Mouse (Mus musculus): Measurements from ENCODE around the gene A630076J17Rik.

The A630076J17Rik gene

GRCm38 (mm10) chr3:107230527-107230926, at the start of gene A630076J17Rik:
A630076J17Rik (plus strand) TSS chr3:107230614.
- in situ Hi-C loops (cut with MboI, MseI): loop anchor here (5.0 kb wide), 1 partner anchor 42 kb away; no protein-coding TSS in a partner anchor

GRCm38 (mm10) chr3:107180860-107181259, 49.6 kb upstream of the A630076J17Rik start:
- in situ Hi-C loops (cut with MboI, MseI): no loop called here

- in situ Hi-C loops (cut with MboI, MseI): no loop called here
Measured at GRCm38 (mm10) chr3:107182756-107183155, 47.7 kb upstream of the A630076J17Rik start, which contains the start of gene Kcna10. Kcna10 (plus strand) TSS chr3:107183056.

GRCm38 (mm10) chr3:107183178-107183577, 47.2 kb upstream of the A630076J17Rik start:
- in situ Hi-C loops (cut with MboI, MseI): no loop called here

GRCm38 (mm10) chr3:107185597-107185996, 44.8 kb upstream of the A630076J17Rik start:
- in situ Hi-C loops (cut with MboI, MseI): no loop called here

GRCm38 (mm10) chr3:107187022-107187421, 43.4 kb upstream of the A630076J17Rik start:
- in situ Hi-C loops (cut with MboI, MseI): no loop called here

GRCm38 (mm10) chr3:107188226-107188899, 42.1 kb upstream of the A630076J17Rik start:
- in situ Hi-C loops (cut with MboI, MseI): no loop called here

GRCm38 (mm10) chr3:107201310-107202180, 28.9 kb upstream of the A630076J17Rik start:
- in situ Hi-C loops (cut with MboI, MseI): loop anchor here (5.0 kb wide), 1 partner anchor 66 kb away; no protein-coding TSS in a partner anchor

- in situ Hi-C loops (cut with MboI, MseI): loop anchor here (5.0 kb wide), 1 partner anchor 63 kb away; no protein-coding TSS in a partner anchor
Measured at GRCm38 (mm10) chr3:107204413-107204812, 26.0 kb upstream of the A630076J17Rik start.

- in situ Hi-C loops (cut with MboI, MseI): no loop called here
Measured at GRCm38 (mm10) chr3:107205170-107205569, 25.2 kb upstream of the A630076J17Rik start.

- in situ Hi-C loops (cut with MboI, MseI): no loop called here
Measured at GRCm38 (mm10) chr3:107205994-107206393, 24.4 kb upstream of the A630076J17Rik start.

- in situ Hi-C loops (cut with MboI, MseI): no loop called here
Measured at GRCm38 (mm10) chr3:107206490-107207150, 23.8 kb upstream of the A630076J17Rik start.

GRCm38 (mm10) chr3:107207625-107208253, 22.7 kb upstream of the A630076J17Rik start:
- in situ Hi-C loops (cut with MboI, MseI): no loop called here

- in situ Hi-C loops (cut with MboI, MseI): no loop called here
Measured at GRCm38 (mm10) chr3:107214606-107215005, 15.8 kb upstream of the A630076J17Rik start.

GRCm38 (mm10) chr3:107216400-107217100, 13.9 kb upstream of the A630076J17Rik start:
- in situ Hi-C loops (cut with MboI, MseI): no loop called here

GRCm38 (mm10) chr3:107217101-107217480, 13.3 kb upstream of the A630076J17Rik start:
- in situ Hi-C loops (cut with MboI, MseI): no loop called here

GRCm38 (mm10) chr3:107218572-107218971, 11.8 kb upstream of the A630076J17Rik start:
- in situ Hi-C loops (cut with MboI, MseI): no loop called here

- in situ Hi-C loops (cut with MboI, MseI): no loop called here
Measured at GRCm38 (mm10) chr3:107221608-107222007, 8.8 kb upstream of the A630076J17Rik start, which contains the start of gene Cym. Cym (minus strand) TSS chr3:107221732.

- in situ Hi-C loops (cut with MboI, MseI): no loop called here
Measured at GRCm38 (mm10) chr3:107223230-107223629, 7.2 kb upstream of the A630076J17Rik start.

- in situ Hi-C loops (cut with MboI, MseI): no loop called here
Measured at GRCm38 (mm10) chr3:107225820-107226219, 4.6 kb upstream of the A630076J17Rik start.

- in situ Hi-C loops (cut with MboI, MseI): no loop called here
Measured at GRCm38 (mm10) chr3:107229221-107229620, 1.2 kb upstream of the A630076J17Rik start.
